Mouse (Mus musculus) cerebellum, postnatal 36 days (tissue): ENCODE results near the gene Gm10563.

Source experiments
- DNase-seq, 2 experiments: peaks; one replicate each; pipeline ENCODE4 v3.0.0; 2021 to 2022; ENCODE audit warnings: mixed read lengths in 2 of 2

Gm10563 gene

GRCm38 (mm10) chr4:155652283-155653085 is 7.3 kb upstream of the Gm10563 start:
- DNase-seq, result peak; percentile 52 to 63

- no peak for DNase-seq
These were observed 6.5 kb upstream of the Gm10563 start for GRCm38 (mm10) chr4:155651553-155652269.

GRCm38 (mm10) chr4:155649355-155649754 is 4.1 kb upstream of the Gm10563 start:
- no peak for DNase-seq

- no peak for DNase-seq
These were observed 513 bp upstream of the Gm10563 start for GRCm38 (mm10) chr4:155645721-155646120.

GRCm38 (mm10) chr4:155643531-155643930 is 1.7 kb downstream of the Gm10563 start:
- no peak for DNase-seq

- no peak for DNase-seq
These were observed 9.3 kb downstream of the Gm10563 start for GRCm38 (mm10) chr4:155635766-155636499.

- DNase-seq, result no peak
These were observed 14.9 kb downstream of the Gm10563 start for GRCm38 (mm10) chr4:155630267-155630666.

GRCm38 (mm10) chr4:155624338-155625291 is 20.6 kb downstream of the Gm10563 start, which contains the start of gene Cdk11b:
TSS of gene Cdk11b (plus strand) at chr4:155624854.
- peak; percentile 96 to 97 for DNase-seq

GRCm38 (mm10) chr4:155618321-155618720 is 26.9 kb downstream of the Gm10563 start:
- no peak for DNase-seq

- no peak for DNase-seq
These were observed 31.9 kb downstream of the Gm10563 start for GRCm38 (mm10) chr4:155613264-155613663.

- no peak for DNase-seq
These were observed 33.3 kb downstream of the Gm10563 start for GRCm38 (mm10) chr4:155611860-155612259.

GRCm38 (mm10) chr4:155606825-155607224 is 38.4 kb downstream of the Gm10563 start:
- no peak for DNase-seq

GRCm38 (mm10) chr4:155605132-155605531 is 40.1 kb downstream of the Gm10563 start:
- no peak for DNase-seq

- DNase-seq, result no peak
These were observed 41.4 kb downstream of the Gm10563 start for GRCm38 (mm10) chr4:155603801-155604200.

- DNase-seq, result no peak
These were observed 42.5 kb downstream of the Gm10563 start for GRCm38 (mm10) chr4:155602753-155603152.

GRCm38 (mm10) chr4:155601997-155602456 is 43.2 kb downstream of the Gm10563 start:
- no peak for DNase-seq

GRCm38 (mm10) chr4:155601091-155601996 is 43.9 kb downstream of the Gm10563 start, which contains the start of gene Slc35e2:
TSS of gene Slc35e2 (plus strand) at chr4:155601416.
- DNase-seq, result peak; percentile 95 to 96

GRCm38 (mm10) chr4:155599901-155600825 is 45.0 kb downstream of the Gm10563 start:
- DNase-seq, result no peak

GRCm38 (mm10) chr4:155598536-155598935 is 46.7 kb downstream of the Gm10563 start:
- DNase-seq, result no peak

- DNase-seq, result no peak
These were observed 48.6 kb downstream of the Gm10563 start for GRCm38 (mm10) chr4:155596606-155597005.
